Mouse (Mus musculus): ENCODE data around the gene Tnks1bp1. TPM values are rescaled to one million over a fixed set of nuclear protein-coding genes. Genes with fewer than 3 reads are reported as not detected.

The Tnks1bp1 gene
- total and polyA plus RNA-seq, 3 experiments, result 1.5 to 7.5 (median 3.9) TPM

DNA sequence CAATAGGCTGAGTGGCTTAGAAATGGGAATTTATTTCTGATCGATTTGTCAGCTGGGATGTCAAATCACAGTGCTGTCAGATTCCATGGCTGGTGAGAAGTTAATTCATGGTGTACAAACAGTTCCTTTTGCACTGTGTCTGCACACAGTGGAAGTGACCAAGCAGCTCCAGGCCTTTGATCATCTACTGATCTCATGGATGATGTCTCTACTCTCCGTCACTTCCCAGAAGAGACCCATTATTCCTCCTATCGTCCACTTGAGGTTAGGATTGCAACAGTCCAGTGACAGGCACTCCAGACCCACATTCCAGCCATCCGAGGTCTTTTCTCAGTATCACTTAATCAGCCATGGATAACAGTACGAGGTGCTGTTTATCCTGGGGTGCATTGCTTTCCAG, 25.9 kb downstream of the Tnks1bp1 start:
- Histone ChIP-seq H3K27me3 (replicated peaks) (no peaks in the 10 kb centered on the region), H3K4me3 (replicated peaks in 1 of 3; ENCODE audit: low read depth in 2 of 3, low read length in 2 of 3, poor library complexity in 1 of 3) (no peak overlapping the region), H3K9me3 (replicated peaks; ENCODE audit: low read length) (no peaks in the 10 kb centered on the region), H3K27ac (ENCODE audit: insufficient read depth, low read depth) (no peak overlapping the region), H3K36me3 (replicated peaks in 1 of 2; ENCODE audit: control insufficient read depth in 1 of 2, insufficient read depth in 1 of 2, low read length in 1 of 2) (peaks cover 0 to 5% of the 10 kb centered on the region in 2 experiments), H3K9ac (ENCODE audit: insufficient read depth, low read depth) (no peak overlapping the region), H3K4me1 (ENCODE audit: control insufficient read depth in 1 of 2, insufficient read depth in 2 of 2) (no peaks in the 10 kb centered on the region), H3K4me2 (ENCODE audit: insufficient read depth, low read depth, poor library complexity, severe bottlenecking) (no peak overlapping the region), H3K79me2 (replicated peaks; ENCODE audit: control insufficient read depth, extremely low read depth, insufficient read depth, poor library complexity, severe bottlenecking) (no peaks in the 10 kb centered on the region)
- no peak for DNase-seq (ENCODE audit: extremely low read depth)
- in situ Hi-C loops (cut with MboI; ENCODE audit: low pct_ligation_motif_present, low pct_unique_long_range_greater_than_20kb, low sequenced_read_pairs), result no loop called here
- dilution Hi-C loops (cut with MboI; ENCODE audit: extremely low pct_ligation_motif_present, extremely low pct_unique_long_range_greater_than_20kb, low sequenced_read_pairs), result no loop called here
- no peak for TF ChIP-seq GABPA (IDR thresholded peaks at IDR 0.05; ENCODE audit: insufficient replicate concordance, low read depth, low read length)
- TF ChIP-seq USF1 (IDR thresholded peaks at IDR 0.05; ENCODE audit: low read depth, low read length), result no peak
- TF ChIP-seq ELF1 (IDR thresholded peaks at IDR 0.05; ENCODE audit: low read depth, low read length), result no peak
- TF ChIP-seq KAT2A (IDR thresholded peaks at IDR 0.05; ENCODE audit: insufficient replicate concordance, low read length), result no peak
- TF ChIP-seq JUND (conservative IDR thresholded peaks at IDR 0.05; ENCODE audit: low read depth, low read length), result no peak
- no peak for TF ChIP-seq IRF4 (IDR thresholded peaks at IDR 0.05; ENCODE audit: low read depth, low read length)
- TF ChIP-seq UBTF (IDR thresholded peaks at IDR 0.05; ENCODE audit: low read depth, low read length), result no peak
- TF ChIP-seq NRF1 (IDR thresholded peaks at IDR 0.05; ENCODE audit: low read depth, low read length), result no peak
- TF ChIP-seq MXI1 (IDR thresholded peaks at IDR 0.05; ENCODE audit: low read depth, low read length), result no peak
- no peak for TF ChIP-seq CHD2 (IDR thresholded peaks at IDR 0.05; ENCODE audit: low read length)
- TF ChIP-seq ZKSCAN1 (IDR thresholded peaks at IDR 0.05; ENCODE audit: borderline replicate concordance, low read depth, low read length), result no peak
- TF ChIP-seq MEF2A (IDR thresholded peaks at IDR 0.05; ENCODE audit: borderline replicate concordance, low read depth, low read length), result no peak
- TF ChIP-seq HCFC1 (IDR thresholded peaks at IDR 0.05; ENCODE audit: low read depth, low read length), result no peak

DNA sequence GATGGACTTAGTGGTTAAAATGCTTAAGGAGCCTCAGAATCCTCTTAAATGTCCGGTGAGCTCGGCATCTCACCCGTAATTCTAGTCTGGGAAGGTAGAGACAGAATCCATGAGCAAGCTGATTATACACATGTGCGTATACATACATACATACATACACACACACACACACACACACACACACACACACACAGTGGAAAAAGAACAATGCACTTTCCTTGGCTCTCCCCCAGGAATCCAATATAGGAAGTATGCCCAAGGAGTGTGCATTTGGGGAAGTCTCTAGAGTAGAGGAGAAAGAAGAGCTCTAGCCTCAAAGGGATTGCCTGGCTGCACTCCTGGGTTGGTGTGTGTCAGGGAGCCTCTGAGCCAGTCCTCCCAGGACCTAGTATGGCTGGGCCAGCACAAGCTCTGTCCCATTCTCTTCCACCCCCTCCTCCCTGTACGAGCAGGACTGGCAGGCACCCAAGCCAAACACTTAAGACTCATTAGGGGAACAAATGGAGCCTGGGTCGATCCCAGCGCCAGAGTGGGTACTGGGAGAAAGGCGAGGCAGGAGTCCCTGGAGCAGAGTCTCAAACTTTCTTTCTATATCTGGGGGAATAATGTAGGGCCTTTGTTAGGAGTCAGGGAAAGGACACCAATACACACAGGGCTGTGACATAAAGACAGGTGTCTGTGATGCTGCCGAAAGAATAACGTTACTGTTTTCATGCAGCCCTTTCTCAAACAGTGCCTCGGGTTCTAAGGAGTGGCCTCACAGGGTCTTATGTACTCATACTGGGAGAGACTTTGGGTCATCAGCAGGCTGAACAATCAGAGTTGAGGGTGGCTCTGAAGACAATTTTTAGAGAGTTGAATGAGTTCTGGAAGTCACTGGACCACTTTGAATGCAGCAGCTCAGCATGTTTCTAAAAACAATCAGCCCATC, 41.2 kb downstream of the Tnks1bp1 start:
- H3K4me2 ChIP-seq (ENCODE audit: insufficient read depth, low read depth, poor library complexity, severe bottlenecking), result no peak overlapping the region
- in situ Hi-C loops (cut with MboI; ENCODE audit: low pct_ligation_motif_present, low pct_unique_long_range_greater_than_20kb, low sequenced_read_pairs) (no loop called here), dilution Hi-C loops (cut with MboI; ENCODE audit: extremely low pct_ligation_motif_present, extremely low pct_unique_long_range_greater_than_20kb, low sequenced_read_pairs) (no loop called here)
- no peaks in the 10 kb centered on the region for H3K9me3 ChIP-seq (replicated peaks; ENCODE audit: low read length)
- no peaks in the 10 kb centered on the region for H3K36me3 ChIP-seq (replicated peaks in 1 of 2; ENCODE audit: control insufficient read depth in 1 of 2, insufficient read depth in 1 of 2, low read length in 1 of 2)
- no peaks in the 10 kb centered on the region for H3K79me2 ChIP-seq (replicated peaks; ENCODE audit: control insufficient read depth, extremely low read depth, insufficient read depth, poor library complexity, severe bottlenecking)
- TF ChIP-seq CTCF (conservative IDR thresholded peaks at IDR 0.05 in 1 of 2, IDR thresholded peaks at IDR 0.05 in 1 of 2; ENCODE audit: low read depth in 2 of 2, low read length in 2 of 2) (no peak), SMC3 (IDR thresholded peaks at IDR 0.05; ENCODE audit: low read depth, low read length) (no peak), CHD1 (IDR thresholded peaks at IDR 0.05; ENCODE audit: low read depth, low read length) (no peak), MXI1 (IDR thresholded peaks at IDR 0.05; ENCODE audit: low read depth, low read length) (no peak)
- H3K27me3 ChIP-seq (replicated peaks), result no peaks in the 10 kb centered on the region
- no peak overlapping the region for H3K9ac ChIP-seq (ENCODE audit: insufficient read depth, low read depth)
- no peak overlapping the region for H3K27ac ChIP-seq (ENCODE audit: insufficient read depth, low read depth)
- no peak for DNase-seq (ENCODE audit: extremely low read depth)
- H3K4me1 ChIP-seq (ENCODE audit: control insufficient read depth in 1 of 2, insufficient read depth in 2 of 2), result no peaks in the 10 kb centered on the region
- no peak overlapping the region for H3K4me3 ChIP-seq (replicated peaks in 1 of 3; ENCODE audit: low read depth in 2 of 3, low read length in 2 of 3, poor library complexity in 1 of 3)
